Mouse (Mus musculus): Measurements from ENCODE around the gene Tha1. TPM values are rescaled to one million over a fixed set of nuclear protein-coding genes. Genes with fewer than 3 reads are reported as not detected.

Gene Tha1
- polyA plus RNA-seq, 1 experiment from 2014 or later: 2.6 TPM

GRCm38 (mm10) chr11:117877917-117878745, 4.8 kb upstream of the Tha1 start:
- H3K36me3 ChIP-seq (ENCODE audit: control insufficient read depth, insufficient read depth): no peaks in the 10 kb centered on the region
- H3K27ac ChIP-seq (ENCODE audit: low read length): peak overlapping the region; percentile 55
- ATAC-seq (ENCODE audit: low read depth): peak; percentile 78
- H3K9me3 ChIP-seq (replicated peaks; ENCODE audit: control insufficient read depth, low read length): no peaks in the 10 kb centered on the region
- peaks cover 5% of the 10 kb centered on the region for H3K27me3 ChIP-seq (ENCODE audit: control insufficient read depth, insufficient read depth, low read depth, low read length)
- 6% methylated on average over 13 of the region's 13 CpGs for WGBS (ENCODE audit: insufficient replicate concordance)
- H3K9ac ChIP-seq (ENCODE audit: low read depth, low read length): no peak overlapping the region
- peaks cover 21% of the 10 kb centered on the region for H3K4me1 ChIP-seq (ENCODE audit: control insufficient read depth, low read depth, low read length)
- H3K4me2 ChIP-seq (ENCODE audit: low read depth, low read length): peak overlapping the region; percentile 25; the same call in 1 of the 2 replicates
- no peak overlapping the region for H3K4me3 ChIP-seq (ENCODE audit: low read depth, low read length)

GRCm38 (mm10) chr11:117875681-117876080, 2.4 kb upstream of the Tha1 start:
- Histone ChIP-seq H3K4me1 (ENCODE audit: control insufficient read depth, low read depth, low read length) (peaks cover 21% of the 10 kb centered on the region), H3K9ac (ENCODE audit: low read depth, low read length) (no peak overlapping the region), H3K9me3 (replicated peaks; ENCODE audit: control insufficient read depth, low read length) (no peaks in the 10 kb centered on the region), H3K27ac (ENCODE audit: low read length) (no peak overlapping the region), H3K4me2 (ENCODE audit: low read depth, low read length) (no peak overlapping the region), H3K4me3 (ENCODE audit: low read depth, low read length) (no peak overlapping the region), H3K36me3 (ENCODE audit: control insufficient read depth, insufficient read depth) (no peaks in the 10 kb centered on the region), H3K27me3 (ENCODE audit: control insufficient read depth, insufficient read depth, low read depth, low read length) (peaks cover 22% of the 10 kb centered on the region)
- 54% methylated on average over 6 of the region's 6 CpGs for WGBS (ENCODE audit: insufficient replicate concordance)
- ATAC-seq (ENCODE audit: low read depth): no peak

- peaks cover 21% of the 10 kb centered on the region for H3K4me1 ChIP-seq (ENCODE audit: control insufficient read depth, low read depth, low read length)
- no peak overlapping the region for H3K9ac ChIP-seq (ENCODE audit: low read depth, low read length)
- WGBS (ENCODE audit: insufficient replicate concordance): 51% methylated on average over 4 of the region's 4 CpGs
- peaks cover 22% of the 10 kb centered on the region for H3K27me3 ChIP-seq (ENCODE audit: control insufficient read depth, insufficient read depth, low read depth, low read length)
- H3K4me3 ChIP-seq (ENCODE audit: low read depth, low read length): no peak overlapping the region
- H3K9me3 ChIP-seq (replicated peaks; ENCODE audit: control insufficient read depth, low read length): no peaks in the 10 kb centered on the region
- no peak for ATAC-seq (ENCODE audit: low read depth)
- H3K27ac ChIP-seq (ENCODE audit: low read length): no peak overlapping the region
- H3K4me2 ChIP-seq (ENCODE audit: low read depth, low read length): no peak overlapping the region
- H3K36me3 ChIP-seq (ENCODE audit: control insufficient read depth, insufficient read depth): no peaks in the 10 kb centered on the region
Measured at GRCm38 (mm10) chr11:117874419-117874818, 1.1 kb upstream of the Tha1 start.

- Histone ChIP-seq H3K9ac (ENCODE audit: low read depth, low read length) (no peak overlapping the region), H3K36me3 (ENCODE audit: control insufficient read depth, insufficient read depth) (no peaks in the 10 kb centered on the region), H3K27ac (ENCODE audit: low read length) (no peak overlapping the region), H3K27me3 (ENCODE audit: control insufficient read depth, insufficient read depth, low read depth, low read length) (peaks cover 22% of the 10 kb centered on the region), H3K4me1 (ENCODE audit: control insufficient read depth, low read depth, low read length) (peaks cover 5% of the 10 kb centered on the region), H3K4me3 (ENCODE audit: low read depth, low read length) (no peak overlapping the region), H3K4me2 (ENCODE audit: low read depth, low read length) (no peak overlapping the region), H3K9me3 (replicated peaks; ENCODE audit: control insufficient read depth, low read length) (no peaks in the 10 kb centered on the region)
- no peak for ATAC-seq (ENCODE audit: low read depth)
- WGBS (ENCODE audit: insufficient replicate concordance): 31% methylated on average over 12 of the region's 12 CpGs
Measured at GRCm38 (mm10) chr11:117871911-117872584, 1.2 kb downstream of the Tha1 start.

GRCm38 (mm10) chr11:117871376-117871775, 1.9 kb downstream of the Tha1 start:
- Histone ChIP-seq H3K9ac (ENCODE audit: low read depth, low read length) (no peak overlapping the region), H3K4me3 (ENCODE audit: low read depth, low read length) (no peak overlapping the region), H3K27ac (ENCODE audit: low read length) (no peak overlapping the region), H3K27me3 (ENCODE audit: control insufficient read depth, insufficient read depth, low read depth, low read length) (peaks cover 22% of the 10 kb centered on the region), H3K4me1 (ENCODE audit: control insufficient read depth, low read depth, low read length) (peaks cover 5% of the 10 kb centered on the region), H3K9me3 (replicated peaks; ENCODE audit: control insufficient read depth, low read length) (no peaks in the 10 kb centered on the region), H3K4me2 (ENCODE audit: low read depth, low read length) (no peak overlapping the region), H3K36me3 (ENCODE audit: control insufficient read depth, insufficient read depth) (no peaks in the 10 kb centered on the region)
- ATAC-seq (ENCODE audit: low read depth): no peak
- 51% methylated on average over 5 of the region's 5 CpGs for WGBS (ENCODE audit: insufficient replicate concordance)

- no peak for ATAC-seq (ENCODE audit: low read depth)
- H3K27me3 ChIP-seq (ENCODE audit: control insufficient read depth, insufficient read depth, low read depth, low read length): peaks cover 22% of the 10 kb centered on the region
- H3K9ac ChIP-seq (ENCODE audit: low read depth, low read length): no peak overlapping the region
- peaks cover 5% of the 10 kb centered on the region for H3K4me1 ChIP-seq (ENCODE audit: control insufficient read depth, low read depth, low read length)
- H3K27ac ChIP-seq (ENCODE audit: low read length): no peak overlapping the region
- 42% methylated on average over 12 of the region's 12 CpGs for WGBS (ENCODE audit: insufficient replicate concordance)
- H3K9me3 ChIP-seq (replicated peaks; ENCODE audit: control insufficient read depth, low read length): no peaks in the 10 kb centered on the region
- no peaks in the 10 kb centered on the region for H3K36me3 ChIP-seq (ENCODE audit: control insufficient read depth, insufficient read depth)
- H3K4me2 ChIP-seq (ENCODE audit: low read depth, low read length): no peak overlapping the region
- H3K4me3 ChIP-seq (ENCODE audit: low read depth, low read length): no peak overlapping the region
Measured at GRCm38 (mm10) chr11:117870688-117871365, 2.5 kb downstream of the Tha1 start.

- Histone ChIP-seq H3K9me3 (replicated peaks; ENCODE audit: control insufficient read depth, low read length) (no peaks in the 10 kb centered on the region), H3K27ac (ENCODE audit: low read length) (no peak overlapping the region), H3K9ac (ENCODE audit: low read depth, low read length) (no peak overlapping the region), H3K36me3 (ENCODE audit: control insufficient read depth, insufficient read depth) (no peaks in the 10 kb centered on the region), H3K4me3 (ENCODE audit: low read depth, low read length) (no peak overlapping the region), H3K4me2 (ENCODE audit: low read depth, low read length) (no peak overlapping the region), H3K27me3 (ENCODE audit: control insufficient read depth, insufficient read depth, low read depth, low read length) (peaks cover 15% of the 10 kb centered on the region), H3K4me1 (ENCODE audit: control insufficient read depth, low read depth, low read length) (no peaks in the 10 kb centered on the region; the same call in 1 of the 2 replicates)
- no peak for ATAC-seq (ENCODE audit: low read depth)
- WGBS (ENCODE audit: insufficient replicate concordance): 59% methylated on average over 6 of the region's 6 CpGs
Measured at GRCm38 (mm10) chr11:117865988-117866387, 7.3 kb downstream of the Tha1 start.

GRCm38 (mm10) chr11:117864805-117865204, 8.5 kb downstream of the Tha1 start:
- Histone ChIP-seq H3K4me1 (ENCODE audit: control insufficient read depth, low read depth, low read length) (no peaks in the 10 kb centered on the region), H3K9me3 (replicated peaks; ENCODE audit: control insufficient read depth, low read length) (no peaks in the 10 kb centered on the region), H3K27me3 (ENCODE audit: control insufficient read depth, insufficient read depth, low read depth, low read length) (peaks cover 27% of the 10 kb centered on the region), H3K9ac (ENCODE audit: low read depth, low read length) (no peak overlapping the region), H3K4me3 (ENCODE audit: low read depth, low read length) (no peak overlapping the region), H3K36me3 (ENCODE audit: control insufficient read depth, insufficient read depth) (no peaks in the 10 kb centered on the region), H3K27ac (ENCODE audit: low read length) (no peak overlapping the region), H3K4me2 (ENCODE audit: low read depth, low read length) (no peak overlapping the region)
- no peak for ATAC-seq (ENCODE audit: low read depth)
- 39% methylated on average over 2 of the region's 2 CpGs for WGBS (ENCODE audit: insufficient replicate concordance)
